Mouse (Mus musculus) spleen, adult 2 months (tissue): ENCODE data around the gene Slc12a8.

Source experiments
- CTCF ChIP-seq: fragments of 200-500 bp; IDR thresholded peaks from 2 replicates; pipeline ENCODE4 v1.5.1; 2011; ENCODE audit warnings: mild to moderate bottlenecking, inconsistent platforms; ENCODE audit not compliant: insufficient read depth, insufficient read length, insufficient replicate concordance; ENCODE audit errors: extremely low read depth
- POLR2A ChIP-seq: fragments of 200-500 bp; IDR thresholded peaks from 2 replicates; pipeline ENCODE4 v1.6.1; 2011; ENCODE audit warnings: low read depth, low read length, inconsistent platforms

DNA sequence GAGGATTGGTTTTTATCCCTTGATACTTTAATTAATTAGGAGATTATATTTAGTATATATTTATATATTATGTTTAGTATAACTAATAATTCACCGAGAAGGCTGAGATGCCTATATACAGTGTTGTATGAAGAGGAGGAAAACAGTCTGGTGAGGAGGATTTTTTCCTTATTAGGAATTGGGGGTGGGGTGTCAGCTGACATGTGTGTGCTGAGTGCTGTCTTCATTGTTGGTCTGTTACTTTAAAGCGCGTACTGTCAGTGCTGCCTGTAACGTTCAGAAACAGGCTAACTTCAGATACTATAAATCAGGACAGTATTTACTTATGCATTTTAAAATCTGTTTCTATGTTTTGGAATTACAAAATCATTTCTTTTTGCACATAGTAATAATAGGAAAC lies 29.4 kb upstream of the Slc12a8 start:
- TF ChIP-seq POLR2A = no peak
- no peak for TF ChIP-seq CTCF
